Mouse (Mus musculus) retina, adult 2 months (tissue): ENCODE measurements around the gene Foxo3.

ENCODE experiments used
- DNase-seq: peaks from one replicate; pipeline ENCODE4 v3.0.0-alpha.2; 2012; ENCODE audit warnings: low read depth, low spot score

The Foxo3 gene

GRCm38 (mm10) chr10:42186941-42187401 lies 89.6 kb downstream of the Foxo3 start:
- DNase-seq = no peak

GRCm38 (mm10) chr10:42180333-42180732 lies 96.2 kb downstream of the Foxo3 start:
- no peak for DNase-seq

GRCm38 (mm10) chr10:42178751-42179150 lies 97.8 kb downstream of the Foxo3 start:
- DNase-seq = no peak

- DNase-seq = no peak
Measured at GRCm38 (mm10) chr10:42177771-42178674, 98.5 kb downstream of the Foxo3 start.

- DNase-seq = no peak
Measured at GRCm38 (mm10) chr10:42174283-42174682, 102.3 kb downstream of the Foxo3 start.

GRCm38 (mm10) chr10:42173839-42174238 lies 102.7 kb downstream of the Foxo3 start:
- no peak for DNase-seq

GRCm38 (mm10) chr10:42170889-42171347 lies 105.6 kb downstream of the Foxo3 start:
- DNase-seq = no peak

GRCm38 (mm10) chr10:42170201-42170600 lies 106.4 kb downstream of the Foxo3 start:
- DNase-seq = no peak

GRCm38 (mm10) chr10:42154727-42155126 lies 121.8 kb downstream of the Foxo3 start:
- no peak for DNase-seq

GRCm38 (mm10) chr10:42152426-42153205 lies 123.9 kb downstream of the Foxo3 start:
- no peak for DNase-seq

- DNase-seq = no peak
Measured at GRCm38 (mm10) chr10:42149767-42150166, 126.8 kb downstream of the Foxo3 start.

GRCm38 (mm10) chr10:42148326-42148725 lies 128.2 kb downstream of the Foxo3 start:
- no peak for DNase-seq

GRCm38 (mm10) chr10:42145221-42145620 lies 131.3 kb downstream of the Foxo3 start:
- DNase-seq = no peak

- DNase-seq = no peak
Measured at GRCm38 (mm10) chr10:42144788-42145187, 131.8 kb downstream of the Foxo3 start.

- DNase-seq = no peak
Measured at GRCm38 (mm10) chr10:42144176-42144575, 132.4 kb downstream of the Foxo3 start.

GRCm38 (mm10) chr10:42142791-42143190 lies 133.8 kb downstream of the Foxo3 start:
- DNase-seq = no peak

- DNase-seq = no peak
Measured at GRCm38 (mm10) chr10:42142081-42142480, 134.5 kb downstream of the Foxo3 start.

- no peak for DNase-seq
Measured at GRCm38 (mm10) chr10:42139749-42140148, 136.8 kb downstream of the Foxo3 start.

- DNase-seq = no peak
Measured at GRCm38 (mm10) chr10:42134759-42135702, 141.5 kb downstream of the Foxo3 start.
